Mouse (Mus musculus): ENCODE measurements around the gene Atp2a1.

The Atp2a1 gene

DNA sequence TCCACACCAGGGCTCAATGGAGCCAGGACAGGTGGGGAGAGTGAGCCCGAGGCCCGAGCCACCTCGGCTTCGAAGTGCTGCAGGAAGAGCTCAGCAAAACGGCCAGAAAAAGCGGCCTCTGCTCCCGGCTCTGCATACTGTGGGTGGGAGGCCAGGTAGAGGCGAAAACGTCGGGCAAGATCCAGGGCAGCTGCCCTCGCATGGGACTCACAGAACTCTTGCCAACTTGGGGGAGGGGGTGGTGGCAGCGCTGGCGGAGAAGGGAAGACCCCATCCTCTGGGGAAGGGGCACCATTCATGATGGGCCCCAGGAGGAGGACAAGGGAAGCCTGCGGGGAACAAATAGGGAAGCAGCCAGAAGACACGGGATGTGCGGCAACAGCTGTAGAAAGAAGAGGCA is 9.8 kb upstream of the Atp2a1 start:
- DNase-seq (ENCODE audit: low read depth) = no peak

DNA sequence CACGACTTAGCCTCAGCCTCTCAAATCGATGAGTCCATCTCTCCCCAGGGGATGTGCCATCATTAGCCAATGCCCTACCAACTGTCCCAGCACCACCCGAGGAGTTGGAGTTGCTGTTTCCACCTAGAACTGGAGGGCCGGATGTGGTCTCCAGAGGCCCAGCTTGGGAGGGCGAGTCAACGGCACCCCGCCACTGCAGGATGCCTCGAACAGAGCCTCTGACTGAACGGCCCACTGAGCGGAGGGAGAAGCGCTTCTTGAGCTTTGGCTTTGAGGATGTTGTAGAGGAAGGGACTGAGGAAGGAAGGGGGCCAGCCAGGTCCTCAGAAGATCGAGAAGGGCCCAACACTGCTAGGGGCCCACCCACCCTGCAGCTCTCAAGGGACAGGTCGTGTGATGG is 9.4 kb upstream of the Atp2a1 start:
- DNase-seq (ENCODE audit: low read depth) = peak; percentile 76

DNA sequence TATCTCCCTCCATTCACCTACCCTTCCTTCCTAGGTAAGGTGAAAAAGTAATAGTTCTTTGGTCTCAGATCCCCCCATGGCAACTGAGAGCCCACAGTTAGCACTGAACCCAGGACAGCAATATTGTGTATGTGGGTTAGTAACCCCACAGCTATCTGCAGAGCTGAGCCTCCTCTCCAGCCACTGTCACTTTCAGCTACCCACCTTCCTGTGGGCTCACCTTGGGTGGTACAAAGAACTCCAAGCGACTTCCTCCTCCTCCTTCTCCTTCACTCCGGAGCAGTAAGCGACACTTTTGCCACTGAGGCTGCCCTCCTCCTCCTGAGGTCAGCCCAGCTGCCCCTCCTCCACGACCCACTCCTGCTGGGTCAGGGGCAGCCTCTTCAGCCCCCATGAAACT is 8.9 kb upstream of the Atp2a1 start:
- DNase-seq (ENCODE audit: low read depth) = no peak

- DNase-seq (ENCODE audit: low read depth) = no peak
Observed at GRCm38 (mm10) chr7:126471361-126471760, 8.5 kb upstream of the Atp2a1 start.

DNA sequence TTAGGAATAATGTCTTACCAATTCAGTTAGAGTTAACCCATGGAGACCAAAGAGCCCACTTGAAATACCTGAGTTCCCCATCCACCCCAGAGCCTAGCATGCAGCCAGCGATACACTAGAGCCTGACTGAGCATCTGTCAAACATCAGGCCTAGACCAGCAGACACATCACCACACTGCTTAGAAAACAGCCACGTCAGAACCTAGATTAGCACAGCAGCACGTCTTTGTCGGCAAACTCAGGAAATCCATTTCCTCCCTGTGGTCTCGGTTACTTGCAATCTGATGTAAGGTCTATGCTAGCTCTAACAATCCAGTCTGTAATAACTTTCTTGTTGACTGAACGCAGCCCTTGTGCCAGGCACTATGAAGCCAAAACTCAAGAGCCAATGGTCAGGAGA is 7.2 kb upstream of the Atp2a1 start:
- DNase-seq (ENCODE audit: low read depth) = peak; percentile 90

GRCm38 (mm10) chr7:126467834-126468627 is 5.1 kb upstream of the Atp2a1 start:
- no peak for DNase-seq (ENCODE audit: low read depth)

GRCm38 (mm10) chr7:126467271-126467670 is 4.4 kb upstream of the Atp2a1 start:
- peak; percentile 71 for DNase-seq (ENCODE audit: low read depth)

DNA sequence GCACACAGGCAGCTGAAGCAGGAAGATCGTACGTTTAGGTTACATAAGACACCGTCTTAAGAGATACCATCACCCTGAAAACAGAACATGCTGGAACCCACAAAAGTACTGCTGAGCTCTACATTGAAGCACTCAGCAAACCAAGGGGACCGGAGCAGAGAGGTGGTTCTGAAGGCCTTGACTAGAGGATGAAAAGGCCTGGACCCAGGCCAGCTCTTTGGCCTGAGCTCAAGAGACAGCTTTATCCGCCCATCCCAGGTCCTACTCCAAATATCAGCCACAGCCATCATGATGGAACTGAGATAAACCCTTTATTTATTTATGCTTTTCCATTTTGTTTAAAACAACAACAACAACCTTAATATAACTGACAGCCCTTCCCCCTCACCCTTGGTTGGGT is 3.8 kb upstream of the Atp2a1 start:
- DNase-seq (ENCODE audit: low read depth) = no peak

DNA sequence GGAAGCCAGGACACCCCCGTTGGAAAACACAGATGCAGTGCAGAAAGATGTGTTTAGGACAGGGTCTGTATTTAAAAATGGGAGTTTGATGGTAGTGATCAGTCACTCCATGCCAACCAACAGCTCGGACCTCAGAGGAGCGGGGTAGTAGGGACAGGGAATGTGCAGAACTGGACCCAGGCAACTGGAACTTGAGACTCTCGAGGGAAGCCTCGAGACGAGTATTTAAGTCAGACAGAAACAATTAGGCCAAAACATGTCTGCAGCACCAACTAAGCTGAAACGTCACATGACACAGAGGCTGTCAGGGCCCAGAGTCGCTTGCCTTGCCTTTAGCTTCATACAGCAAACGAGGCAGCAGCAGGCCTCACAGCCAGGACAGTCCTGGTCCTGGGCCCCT is 3.2 kb upstream of the Atp2a1 start:
- DNase-seq (ENCODE audit: low read depth) = no peak

GRCm38 (mm10) chr7:126465246-126466030 is 2.5 kb upstream of the Atp2a1 start:
- no peak for DNase-seq (ENCODE audit: low read depth)

DNA sequence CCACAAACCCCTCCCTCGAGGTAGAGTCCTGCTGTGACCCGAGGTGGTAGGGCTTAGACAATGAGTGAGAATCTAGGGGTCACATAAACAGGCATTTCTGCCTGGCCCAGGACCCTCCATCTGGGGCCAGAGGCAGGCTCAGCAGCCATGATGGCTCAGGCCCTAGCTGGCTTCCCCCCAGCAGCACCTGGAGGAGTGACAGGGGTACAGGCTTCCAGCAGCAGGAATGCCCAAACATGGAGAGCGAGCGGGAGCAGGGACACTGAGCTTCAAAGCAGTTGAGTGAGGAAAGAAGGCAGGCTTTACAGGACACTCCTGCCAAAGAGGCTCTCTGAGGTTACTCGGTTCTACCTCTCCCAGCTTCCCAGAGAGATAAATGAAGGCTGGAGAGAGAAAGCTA is 1.9 kb upstream of the Atp2a1 start:
- no peak for DNase-seq (ENCODE audit: low read depth)

DNA sequence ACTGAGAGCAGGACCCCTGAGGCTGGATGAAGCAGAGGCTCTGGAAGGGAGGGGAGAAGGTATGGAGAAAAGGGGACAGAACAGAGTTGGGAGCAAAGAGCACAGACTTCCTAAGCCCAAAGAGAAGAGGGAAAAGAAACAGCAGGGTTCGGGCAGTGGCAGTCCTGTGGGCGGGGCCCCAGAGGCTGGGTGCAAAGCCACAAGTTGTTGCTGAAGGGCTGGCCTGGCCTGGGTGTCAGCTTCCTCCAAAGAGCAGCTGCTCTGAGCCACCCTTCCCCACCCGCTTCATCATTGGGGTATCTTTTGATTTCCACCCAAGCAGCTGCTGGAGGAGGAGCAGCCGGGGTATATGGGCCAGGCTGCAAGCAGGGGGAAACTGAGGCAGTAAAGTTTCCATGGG is 1.2 kb upstream of the Atp2a1 start:
- no peak for DNase-seq (ENCODE audit: low read depth)

DNA sequence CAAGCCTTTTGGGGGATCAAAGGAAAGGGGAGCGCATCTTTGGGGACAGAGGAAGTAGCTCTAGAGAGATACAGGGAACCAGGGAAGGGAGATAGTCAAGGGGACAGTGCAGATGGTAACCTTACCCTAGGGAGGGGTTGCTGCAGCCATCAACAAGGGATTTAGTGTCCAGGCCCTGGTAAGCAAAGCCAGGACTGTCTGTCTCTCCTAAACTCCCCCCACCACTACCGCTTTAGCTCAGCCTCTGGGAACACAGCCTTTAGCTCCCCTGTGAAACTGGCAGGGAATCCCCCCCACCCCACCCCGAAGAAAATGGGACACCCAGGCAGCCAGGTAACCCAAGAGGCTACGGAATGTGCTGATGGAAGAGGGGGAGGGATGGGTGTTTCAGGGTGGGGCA is 639 bp upstream of the Atp2a1 start:
- DNase-seq (ENCODE audit: low read depth) = no peak

- DNase-seq (ENCODE audit: low read depth) = no peak
Observed at GRCm38 (mm10) chr7:126461626-126462025, 1.3 kb downstream of the Atp2a1 start.

DNA sequence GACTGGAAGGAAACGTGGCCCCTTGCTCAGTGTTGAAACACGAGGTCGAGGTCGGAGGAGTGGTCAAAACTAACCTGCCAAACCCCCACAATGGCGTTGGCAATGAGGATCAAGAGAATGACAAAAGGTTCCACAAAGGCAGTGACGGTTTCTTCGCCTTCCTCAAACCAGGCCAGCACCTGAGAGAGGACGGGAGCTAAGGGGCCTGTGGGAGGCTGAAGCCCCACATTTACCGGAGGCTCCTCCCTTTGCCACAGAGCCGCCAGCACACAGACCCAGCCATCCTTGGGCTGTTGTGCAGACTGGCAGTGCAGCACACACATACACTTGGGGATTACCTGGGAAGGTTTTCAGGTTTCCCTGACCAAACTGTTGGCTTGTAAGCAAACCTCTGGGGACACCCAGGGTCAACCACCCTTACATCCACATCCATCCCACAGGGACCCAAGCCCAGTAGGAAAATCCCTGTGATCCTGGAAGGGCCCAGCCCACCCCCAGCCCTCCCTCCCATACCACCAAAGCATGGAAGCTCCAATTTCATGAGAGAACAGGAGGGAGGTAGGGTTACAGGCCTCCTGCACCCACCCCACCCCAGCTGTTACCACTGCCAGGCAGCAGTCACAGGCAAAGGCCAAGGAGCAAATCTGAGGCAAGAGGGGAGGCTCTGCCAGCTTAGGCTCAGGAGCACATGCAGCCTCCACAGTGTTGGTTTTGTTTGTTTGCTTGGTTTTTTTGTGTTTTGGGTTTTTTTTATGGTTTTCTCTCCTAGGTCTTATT is 2.1 kb downstream of the Atp2a1 start:
- DNase-seq (ENCODE audit: low read depth) = no peak

GRCm38 (mm10) chr7:126458844-126459618 is 3.9 kb downstream of the Atp2a1 start:
- no peak for DNase-seq (ENCODE audit: low read depth)

GRCm38 (mm10) chr7:126458225-126458624 is 4.7 kb downstream of the Atp2a1 start:
- DNase-seq (ENCODE audit: low read depth) = no peak

GRCm38 (mm10) chr7:126456382-126457266 is 6.3 kb downstream of the Atp2a1 start:
- no peak for DNase-seq (ENCODE audit: low read depth)

GRCm38 (mm10) chr7:126455242-126455641 is 7.7 kb downstream of the Atp2a1 start:
- no peak for DNase-seq (ENCODE audit: low read depth)

DNA sequence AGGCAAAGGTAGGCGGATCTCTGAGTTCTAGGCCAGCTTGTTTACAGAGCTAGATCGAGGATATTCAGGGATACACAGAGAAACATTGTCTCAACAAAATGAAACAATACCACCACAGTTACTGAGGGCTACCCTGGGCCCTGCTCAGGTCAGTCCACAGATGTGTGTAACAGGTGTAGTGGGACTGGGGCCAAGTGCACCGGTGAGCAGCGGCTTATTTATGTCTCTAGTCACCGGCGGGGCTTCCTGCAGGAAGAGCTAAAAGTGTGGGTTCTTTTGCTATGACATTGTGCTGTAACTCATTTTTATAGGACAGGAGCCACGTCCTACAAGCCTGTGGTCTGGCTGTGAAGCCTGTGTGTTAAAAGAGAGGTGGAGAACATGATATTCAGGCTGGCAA is 9.0 kb downstream of the Atp2a1 start:
- DNase-seq (ENCODE audit: low read depth) = no peak

DNA sequence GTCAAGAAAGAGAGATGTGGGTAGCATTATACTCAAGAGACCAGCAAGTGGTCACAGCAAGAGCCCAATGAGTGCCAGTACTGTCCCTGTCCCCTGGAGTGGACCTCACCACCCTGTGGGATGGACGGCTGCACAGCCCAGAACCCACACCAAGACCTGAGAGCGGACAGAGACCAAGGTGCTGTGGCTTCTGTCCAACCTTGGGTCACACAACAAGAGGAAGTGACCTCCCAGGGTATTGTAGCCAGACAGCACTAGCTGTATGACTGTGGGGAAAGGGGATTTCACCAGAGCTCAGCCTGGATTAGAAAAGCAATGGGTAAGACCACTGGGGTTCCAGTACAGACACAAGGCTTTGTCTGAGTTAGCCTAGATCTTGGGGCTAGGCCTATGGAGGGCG is 10.7 kb downstream of the Atp2a1 start:
- no peak for DNase-seq (ENCODE audit: low read depth)
